Mouse (Mus musculus) gastrocnemius, postnatal 14 days (tissue): ENCODE measurements around the gene Mindy1. TPM values are rescaled to one million over a fixed set of nuclear protein-coding genes. Genes with fewer than 3 reads are reported as not detected.
A peak's percentile ranks its signal among the peaks of the same experiment; 100 is the strongest.

Experiments used
- DNase-seq: peaks from one replicate; pipeline ENCODE4 v3.0.0; 2021; ENCODE audit warnings: mixed read lengths
- intact Hi-C: fragments of 180-260 bp; cut with DNase I; formaldehyde crosslinking; loops from one replicate; pipeline ENCODE4 v1.15.1; 2025; ENCODE audit warnings: low total_unique reads
- long read RNA-seq, 2 experiments: library from polyadenylated mRNA; stranded (forward); transcript quantifications; one replicate each; pipeline ENCODE4 v2.0.0; 2021
- total RNA-seq, 2 experiments: library from RNA; stranded (reverse); gene quantifications; 2 replicates each; pipeline ENCODE4 v1.2.3; 2021

The Mindy1 gene
- total RNA-seq: 10 to 100 TPM; 19.6 to 22.5 TPM
- long read RNA-seq, experiment 1, transcript Mindy1-202 (10 exons, 2,827 nt): major isoform, 12 of 25 reads
- long read RNA-seq, experiment 1, partial matches to known transcripts: 4 of 25 reads
- long read RNA-seq, experiment 1, other reads (novel, unspliced or antisense): 7 of 25 reads
- long read RNA-seq, experiment 2, transcript Mindy1-202 (10 exons, 2,827 nt): major isoform, 19 of 30 reads
- long read RNA-seq, experiment 2, partial matches to known transcripts: 5 of 30 reads
- long read RNA-seq, experiment 2, other reads (novel, unspliced or antisense): 4 of 30 reads

- intact Hi-C loops: no loop called here
These were observed at the start of gene Mindy1, which contains the start of gene Prune1 for GRCm38 (mm10) chr3:95281216-95282126. TSS of gene Mindy1 (plus strand) at chr3:95281345. TSS of gene Prune1 (minus strand) at chr3:95282076.

GRCm38 (mm10) chr3:95232771-95233170 is 48.4 kb upstream of the Mindy1 start:
- intact Hi-C loops: no loop called here
- no peak for DNase-seq

More at GRCm38 (mm10) chr3:95281216-95282126, at the start of gene Mindy1, which contains the start of gene Prune1:
- peak; percentile 99 for DNase-seq

- DNase-seq: no peak
- intact Hi-C loops: no loop called here
These were observed 47.7 kb upstream of the Mindy1 start for GRCm38 (mm10) chr3:95233303-95233980.

GRCm38 (mm10) chr3:95235386-95236301 is 45.5 kb upstream of the Mindy1 start:
- intact Hi-C loops: no loop called here
- no peak for DNase-seq

GRCm38 (mm10) chr3:95237541-95238099 is 43.5 kb upstream of the Mindy1 start:
- intact Hi-C loops: no loop called here
- DNase-seq: no peak

- intact Hi-C loops: no loop called here
- DNase-seq: no peak
These were observed 42.1 kb upstream of the Mindy1 start for GRCm38 (mm10) chr3:95239022-95239421.

- no peak for DNase-seq
- intact Hi-C loops: no loop called here
These were observed 41.2 kb upstream of the Mindy1 start for GRCm38 (mm10) chr3:95239971-95240370.

GRCm38 (mm10) chr3:95240900-95241299 is 40.2 kb upstream of the Mindy1 start:
- intact Hi-C loops: no loop called here
- DNase-seq: no peak

- intact Hi-C loops: no loop called here
These were observed 39.6 kb upstream of the Mindy1 start, which contains the start of gene Gm128 for GRCm38 (mm10) chr3:95241498-95241897. TSS of gene Gm128 (minus strand) at chr3:95241598.

GRCm38 (mm10) chr3:95243086-95243485 is 38.1 kb upstream of the Mindy1 start:
- no peak for DNase-seq
- intact Hi-C loops: no loop called here

More at GRCm38 (mm10) chr3:95241498-95241897, 39.6 kb upstream of the Mindy1 start, which contains the start of gene Gm128:
- DNase-seq: no peak

- peak; percentile 37 for DNase-seq
- intact Hi-C loops: no loop called here
These were observed 34.5 kb upstream of the Mindy1 start for GRCm38 (mm10) chr3:95246465-95247231.

- intact Hi-C loops: no loop called here
- DNase-seq: no peak
These were observed 33.3 kb upstream of the Mindy1 start for GRCm38 (mm10) chr3:95247660-95248336.

- intact Hi-C loops: no loop called here
- no peak for DNase-seq
These were observed 30.8 kb upstream of the Mindy1 start for GRCm38 (mm10) chr3:95250361-95250760.

- intact Hi-C loops: no loop called here
- DNase-seq: no peak
These were observed 30.2 kb upstream of the Mindy1 start, which contains the start of gene Bnipl for GRCm38 (mm10) chr3:95250783-95251424. TSS of gene Bnipl (minus strand) at chr3:95251193.

GRCm38 (mm10) chr3:95256931-95257330 is 24.2 kb upstream of the Mindy1 start:
- intact Hi-C loops: no loop called here
- DNase-seq: no peak

GRCm38 (mm10) chr3:95261975-95262374 is 19.2 kb upstream of the Mindy1 start:
- intact Hi-C loops: loop anchor here (5.0 to 10.0 kb wide), 2 partner anchors 45 to 117 kb away; partner anchors contain the start of genes Gabpb2 and Tnfaip8l2
- DNase-seq: no peak
